In genomic region chr1:54480491-54480890, GRCm38 (mm10) we compare ENCODE assay signal across 19 mouse cellular contexts.
"Had no signal": no experiment of that assay in that cellular context is flagged by ENCODE, and none has a peak within 500 bp of the region (broad histone marks: within the 10 kb centered on the region; RNA-seq: fewer than 3 reads in every experiment).

No protein-coding gene starts in this region.

- H3K9ac ChIP-seq: liver, embryonic 15.5 days; liver, postnatal 0 days; lung, embryonic 14.5 days; midbrain, embryonic 13.5 days; midbrain, embryonic 15.5 days; neural tube, embryonic 13.5 days; neural tube, embryonic 15.5 days had no signal

- H3K4me2 ChIP-seq: liver, embryonic 15.5 days; lung, embryonic 14.5 days; midbrain, embryonic 13.5 days; midbrain, embryonic 15.5 days; neural tube, embryonic 13.5 days; neural tube, embryonic 15.5 days had no signal

- H3K4me3 ChIP-seq: liver, embryonic 15.5 days; midbrain, embryonic 10.5 days; midbrain, embryonic 13.5 days; midbrain, embryonic 15.5 days; myocyte; neural tube, embryonic 13.5 days; neural tube, embryonic 15.5 days had no signal

- H3K27ac ChIP-seq: liver, embryonic 15.5 days; midbrain, embryonic 10.5 days; midbrain, embryonic 13.5 days; midbrain, embryonic 15.5 days; neural tube, embryonic 13.5 days; neural tube, embryonic 15.5 days had no signal

- H3K4me1 ChIP-seq: liver, embryonic 15.5 days; midbrain, embryonic 10.5 days; midbrain, embryonic 13.5 days; midbrain, embryonic 15.5 days; neural tube, embryonic 13.5 days; neural tube, embryonic 15.5 days had no signal

- H3K27me3 ChIP-seq: liver, embryonic 15.5 days; midbrain, embryonic 13.5 days; midbrain, embryonic 15.5 days; neural tube, embryonic 13.5 days; neural tube, embryonic 15.5 days had no signal

- ATAC-seq: liver, postnatal 0 days; midbrain, embryonic 13.5 days; midbrain, embryonic 15.5 days had no signal

- H3K9me3 ChIP-seq: liver, embryonic 15.5 days; midbrain, embryonic 10.5 days; midbrain, embryonic 13.5 days; midbrain, embryonic 15.5 days; neural tube, embryonic 13.5 days; neural tube, embryonic 15.5 days had no signal

- DNase-seq: liver, postnatal 0 days; lung, embryonic 14.5 days; lung, postnatal 10 days; lung, postnatal 4 days; retina, postnatal 1 day; right cerebral cortex, adult 18-20 months; right cerebral cortex, postnatal 25 days; right cerebral cortex, postnatal 4 days; spleen, adult 18-20 months; thymus, adult 18-20 months; thymus, postnatal 14 days; thymus, postnatal 36 days had no signal

- H3K36me3 ChIP-seq: liver, embryonic 15.5 days had no signal
